Mouse (Mus musculus) frontal cortex, postnatal 25 days (tissue): ENCODE results near the gene Cldn4.

Source experiments
- DNase-seq, 2 experiments: peaks; one replicate each; pipeline ENCODE4 v3.0.0; 2022; ENCODE audit warnings: low spot score in 2 of 2

Gene Cldn4

GRCm38 (mm10) chr5:134946857-134947255 lies at the start of gene Cldn4:
TSS of gene Cldn4 (minus strand) at chr5:134946934.
- DNase-seq = no peak

- no peak for DNase-seq
These were observed 45.8 kb upstream of the Cldn4 start for GRCm38 (mm10) chr5:134992566-134992965.

- DNase-seq = no peak
These were observed 43.0 kb upstream of the Cldn4 start for GRCm38 (mm10) chr5:134989741-134990140.

- DNase-seq = no peak
These were observed 42.4 kb upstream of the Cldn4 start for GRCm38 (mm10) chr5:134989166-134989565.

- DNase-seq = no peak
These were observed 39.8 kb upstream of the Cldn4 start for GRCm38 (mm10) chr5:134986298-134987268.

- DNase-seq = no peak
These were observed 39.0 kb upstream of the Cldn4 start, which contains the start of gene Cldn3 for GRCm38 (mm10) chr5:134985633-134986297. TSS of gene Cldn3 (plus strand) at chr5:134986214.

- DNase-seq = no peak
These were observed 37.0 kb upstream of the Cldn4 start for GRCm38 (mm10) chr5:134983771-134984170.

GRCm38 (mm10) chr5:134983111-134983510 lies 36.4 kb upstream of the Cldn4 start:
- no peak for DNase-seq

- no peak for DNase-seq
These were observed 34.4 kb upstream of the Cldn4 start for GRCm38 (mm10) chr5:134981149-134981548.

GRCm38 (mm10) chr5:134977837-134978236 lies 31.1 kb upstream of the Cldn4 start:
- DNase-seq = no peak

- no peak for DNase-seq
These were observed 30.0 kb upstream of the Cldn4 start for GRCm38 (mm10) chr5:134976577-134977250.

GRCm38 (mm10) chr5:134976164-134976563 lies 29.4 kb upstream of the Cldn4 start:
- no peak for DNase-seq

GRCm38 (mm10) chr5:134974921-134975320 lies 28.2 kb upstream of the Cldn4 start:
- DNase-seq = no peak

- no peak for DNase-seq
These were observed 27.6 kb upstream of the Cldn4 start for GRCm38 (mm10) chr5:134974294-134974693.

- DNase-seq = no peak
These were observed 26.8 kb upstream of the Cldn4 start for GRCm38 (mm10) chr5:134973526-134973925.

GRCm38 (mm10) chr5:134973081-134973480 lies 26.3 kb upstream of the Cldn4 start:
- no peak for DNase-seq

GRCm38 (mm10) chr5:134970671-134971070 lies 23.9 kb upstream of the Cldn4 start:
- DNase-seq = no peak

- no peak for DNase-seq
These were observed 20.6 kb upstream of the Cldn4 start for GRCm38 (mm10) chr5:134967164-134967944.

- DNase-seq = peak in 1 of 2 experiments; percentile 4
These were observed 19.4 kb upstream of the Cldn4 start for GRCm38 (mm10) chr5:134965852-134966821.

- DNase-seq = peak; percentile 53 to 61
These were observed 18.7 kb upstream of the Cldn4 start for GRCm38 (mm10) chr5:134965473-134965851.
